Mouse (Mus musculus): Measurements from ENCODE around the gene Arntl2. TPM values are rescaled to one million over a fixed set of nuclear protein-coding genes. Genes with fewer than 3 reads are reported as not detected.

Arntl2 gene
- total and polyA plus RNA-seq, 3 experiments: 16.8 to 20.6 TPM; not detected in 1

DNA sequence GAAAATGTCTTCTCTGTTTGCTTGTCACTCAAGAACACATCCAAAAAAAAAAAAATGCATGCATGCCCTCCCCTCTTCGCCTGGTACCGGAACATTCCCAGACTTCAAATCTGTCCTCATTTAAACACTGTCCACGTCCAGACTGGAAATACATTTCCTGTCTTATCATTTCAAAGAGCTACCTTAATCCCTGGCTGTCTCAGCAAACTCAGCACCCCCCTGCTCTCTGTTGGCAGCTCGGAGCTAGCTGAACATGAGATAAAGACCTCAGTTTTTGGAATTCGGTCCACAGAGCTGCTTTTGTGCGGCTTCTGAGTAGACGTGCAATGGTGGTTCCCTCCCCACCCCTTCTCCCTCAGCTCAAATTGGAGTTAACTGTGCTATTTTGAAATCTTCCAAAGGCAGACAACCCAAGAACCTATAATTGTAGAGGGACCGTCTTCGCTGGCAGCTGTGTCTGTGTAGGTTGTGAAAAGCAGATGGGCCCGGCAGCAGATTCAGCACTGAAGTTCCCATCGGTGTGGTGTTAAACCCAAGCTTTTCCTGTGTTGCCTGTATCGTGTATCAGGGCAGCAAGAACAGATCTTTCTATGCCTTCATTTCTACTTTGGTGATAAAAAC is 81.7 kb downstream of the Arntl2 start:
- Histone ChIP-seq H3K79me2 (ENCODE audit: control insufficient read depth, insufficient read depth, low read length, poor library complexity) (no peaks in the 10 kb centered on the region), H3K9me3 (replicated peaks; ENCODE audit: insufficient read depth, low read length) (no peaks in the 10 kb centered on the region)
- TF ChIP-seq UBTF (IDR thresholded peaks at IDR 0.05; ENCODE audit: borderline replicate concordance, insufficient read depth, low read depth, low read length): no peak
- no peak for TF ChIP-seq E2F4 (IDR thresholded peaks at IDR 0.05; ENCODE audit: borderline replicate concordance, low read depth, low read length)

DNA sequence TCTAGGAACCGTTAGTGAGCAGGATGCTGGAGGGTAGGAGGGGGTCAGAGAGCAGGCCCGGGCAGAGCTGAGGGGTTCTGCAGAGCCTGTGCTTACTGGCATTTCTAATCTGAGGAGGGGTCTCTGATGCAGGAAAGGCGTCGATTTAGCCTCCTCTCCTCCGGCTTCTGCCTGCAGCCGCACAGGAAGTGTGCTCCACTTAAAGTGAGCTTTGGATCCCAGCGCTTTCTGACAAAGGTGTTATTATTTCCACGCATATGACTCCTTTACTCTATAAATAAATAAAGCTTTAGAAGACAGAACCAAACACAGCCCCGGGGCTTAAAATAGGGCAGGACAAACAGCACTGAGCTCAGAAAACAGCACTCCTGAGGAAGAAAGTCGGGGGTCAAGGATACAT is 83.1 kb downstream of the Arntl2 start:
- H3K9me3 ChIP-seq (replicated peaks; ENCODE audit: insufficient read depth, low read length): no peaks in the 10 kb centered on the region
- H3K27me3 ChIP-seq (ENCODE audit: control insufficient read depth in 1 of 2, insufficient read depth in 2 of 2, low read length in 2 of 2): no peaks in the 10 kb centered on the region
- no peak for DNase-seq (ENCODE audit: low read depth, low spot score)
- TF ChIP-seq KAT2A (conservative IDR thresholded peaks at IDR 0.05; ENCODE audit: low read depth, low read length) (no peak), NELFE (IDR thresholded peaks at IDR 0.05; ENCODE audit: low read depth, low read length) (no peak), GATA1 (IDR thresholded peaks at IDR 0.05; ENCODE audit: low read depth, low read length) (no peak), BHLHE40 (IDR thresholded peaks at IDR 0.05; ENCODE audit: borderline replicate concordance, low read depth, low read length) (no peak), ETS1 (IDR thresholded peaks at IDR 0.05; ENCODE audit: low read depth, low read length) (no peak), POLR2A (IDR thresholded peaks at IDR 0.05; ENCODE audit: control insufficient read depth in 1 of 2, insufficient read depth in 1 of 2, low read depth in 1 of 2, low read length in 2 of 2, poor library complexity in 1 of 2) (no peak), CTCF (IDR thresholded peaks at IDR 0.05 in 2 of 3, conservative IDR thresholded peaks at IDR 0.05 in 1 of 3; ENCODE audit: control insufficient read depth in 1 of 3, insufficient read depth in 1 of 3, low read depth in 2 of 3, low read length in 3 of 3, poor library complexity in 1 of 3, severe bottlenecking in 1 of 3) (no peak), UBTF (IDR thresholded peaks at IDR 0.05; ENCODE audit: borderline replicate concordance, insufficient read depth, low read depth, low read length) (no peak), POLR2AphosphoS5 (IDR thresholded peaks at IDR 0.05; ENCODE audit: borderline replicate concordance, low read depth, low read length) (no peak), JUND (IDR thresholded peaks at IDR 0.05; ENCODE audit: low read depth, low read length) (no peak), E2F4 (IDR thresholded peaks at IDR 0.05; ENCODE audit: borderline replicate concordance, low read depth, low read length) (no peak), MXI1 (IDR thresholded peaks at IDR 0.05; ENCODE audit: low read depth, low read length) (no peak)
- H3K36me3 ChIP-seq (ENCODE audit: control insufficient read depth in 1 of 2, insufficient read depth in 2 of 2, low read length in 2 of 2): peaks cover 0 to 3% of the 10 kb centered on the region in 2 experiments; a peak in 2 of 4 replicates
- peaks cover 5 to 7% of the 10 kb centered on the region in 2 experiments for H3K4me1 ChIP-seq (ENCODE audit: control insufficient read depth in 1 of 2, insufficient read depth in 2 of 2, low read length in 2 of 2)
- no peaks in the 10 kb centered on the region for H3K79me2 ChIP-seq (ENCODE audit: control insufficient read depth, insufficient read depth, low read length, poor library complexity)
- H3K27ac ChIP-seq (ENCODE audit: control insufficient read depth, low read depth, low read length): no peak overlapping the region
- H3K9ac ChIP-seq (ENCODE audit: control insufficient read depth, low read depth, low read length, poor library complexity, severe bottlenecking): no peak overlapping the region
- no peak overlapping the region for H3K4me3 ChIP-seq (ENCODE audit: control insufficient read depth in 1 of 2, insufficient read depth in 1 of 2, low read depth in 2 of 2, low read length in 2 of 2)

More for the DNA sequence above, 81.7 kb downstream of the Arntl2 start:
- no peak overlapping the region for H3K27ac ChIP-seq (ENCODE audit: control insufficient read depth, low read depth, low read length)
- H3K27me3 ChIP-seq (ENCODE audit: control insufficient read depth in 1 of 2, insufficient read depth in 2 of 2, low read length in 2 of 2): no peaks in the 10 kb centered on the region
- no peak overlapping the region for H3K4me3 ChIP-seq (ENCODE audit: control insufficient read depth in 1 of 2, insufficient read depth in 1 of 2, low read depth in 2 of 2, low read length in 2 of 2)
- H3K9ac ChIP-seq (ENCODE audit: control insufficient read depth, low read depth, low read length, poor library complexity, severe bottlenecking): no peak overlapping the region
- no peak for DNase-seq (ENCODE audit: low read depth, low spot score)
- peaks cover 5 to 21% of the 10 kb centered on the region in 2 experiments for H3K4me1 ChIP-seq (ENCODE audit: control insufficient read depth in 1 of 2, insufficient read depth in 2 of 2, low read length in 2 of 2)
- H3K36me3 ChIP-seq (ENCODE audit: control insufficient read depth in 1 of 2, insufficient read depth in 2 of 2, low read length in 2 of 2): peaks cover 0 to 7% of the 10 kb centered on the region in 2 experiments; a peak in 2 of 4 replicates

DNA sequence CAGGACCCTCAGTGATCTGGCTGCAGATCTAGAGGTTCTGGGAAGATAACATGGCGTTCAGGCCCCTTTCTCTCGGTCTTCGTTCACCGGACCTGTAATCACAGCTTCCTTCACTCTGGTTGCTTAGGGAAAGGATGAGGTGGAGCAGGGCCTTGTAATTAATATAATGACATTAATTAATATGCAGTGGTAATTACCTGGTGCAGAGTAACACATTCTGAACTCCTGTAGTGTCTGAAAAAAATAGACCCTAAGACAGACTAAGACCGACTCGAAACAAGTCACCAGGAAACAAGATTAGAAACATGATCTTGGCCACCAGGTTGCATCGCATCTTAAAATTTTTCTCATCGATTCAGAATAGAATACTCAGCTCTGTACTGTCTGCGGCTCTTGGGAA is 84.0 kb downstream of the Arntl2 start:
- Histone ChIP-seq H3K9ac (ENCODE audit: control insufficient read depth, low read depth, low read length, poor library complexity, severe bottlenecking) (no peak overlapping the region), H3K4me3 (ENCODE audit: control insufficient read depth in 1 of 2, insufficient read depth in 1 of 2, low read depth in 2 of 2, low read length in 2 of 2) (no peak overlapping the region), H3K27ac (ENCODE audit: control insufficient read depth, low read depth, low read length) (no peak overlapping the region), H3K27me3 (ENCODE audit: control insufficient read depth in 1 of 2, insufficient read depth in 2 of 2, low read length in 2 of 2) (no peaks in the 10 kb centered on the region), H3K9me3 (replicated peaks; ENCODE audit: insufficient read depth, low read length) (no peaks in the 10 kb centered on the region), H3K36me3 (ENCODE audit: control insufficient read depth in 1 of 2, insufficient read depth in 2 of 2, low read length in 2 of 2) (peaks cover 0 to 2% of the 10 kb centered on the region in 2 experiments; a peak in 2 of 4 replicates), H3K4me1 (ENCODE audit: control insufficient read depth in 1 of 2, insufficient read depth in 2 of 2, low read length in 2 of 2) (peaks cover 0 to 4% of the 10 kb centered on the region in 2 experiments; a peak in 2 of 4 replicates), H3K79me2 (ENCODE audit: control insufficient read depth, insufficient read depth, low read length, poor library complexity) (no peaks in the 10 kb centered on the region)
- DNase-seq (ENCODE audit: low read depth, low spot score): no peak
- TF ChIP-seq USF2 (IDR thresholded peaks at IDR 0.05; ENCODE audit: borderline replicate concordance in 1 of 2, insufficient read depth in 1 of 2, low read depth in 1 of 2, low read length in 2 of 2) (no peak), POLR2AphosphoS2 (IDR thresholded peaks at IDR 0.05; ENCODE audit: low read length) (no peak), MAZ (IDR thresholded peaks at IDR 0.05; ENCODE audit: low read depth, low read length) (no peak), NELFE (IDR thresholded peaks at IDR 0.05; ENCODE audit: low read depth, low read length) (no peak)
